Mouse (Mus musculus) heart, adult 2 months (tissue): ENCODE results near the gene Gmeb1.

ENCODE experiments used
- CTCF ChIP-seq: fragments of 200-600 bp; IDR thresholded peaks from 2 replicates; pipeline ENCODE4 v1.8.1; 2022; ENCODE audit warnings: antibody characterized with exemption, mild to moderate bottlenecking, moderate library complexity
- EP300 ChIP-seq: fragments of 200-500 bp; IDR thresholded peaks from 2 replicates; pipeline ENCODE4 v1.6.1; 2011; ENCODE audit warnings: low read depth, low read length, control low read depth; ENCODE audit not compliant: insufficient read depth
- POLR2A ChIP-seq: fragments of 200-500 bp; IDR thresholded peaks from 2 replicates; pipeline ENCODE4 v1.6.1; 2011; ENCODE audit warnings: mild to moderate bottlenecking, low read depth, low read length, control low read depth; ENCODE audit not compliant: insufficient read depth

DNA sequence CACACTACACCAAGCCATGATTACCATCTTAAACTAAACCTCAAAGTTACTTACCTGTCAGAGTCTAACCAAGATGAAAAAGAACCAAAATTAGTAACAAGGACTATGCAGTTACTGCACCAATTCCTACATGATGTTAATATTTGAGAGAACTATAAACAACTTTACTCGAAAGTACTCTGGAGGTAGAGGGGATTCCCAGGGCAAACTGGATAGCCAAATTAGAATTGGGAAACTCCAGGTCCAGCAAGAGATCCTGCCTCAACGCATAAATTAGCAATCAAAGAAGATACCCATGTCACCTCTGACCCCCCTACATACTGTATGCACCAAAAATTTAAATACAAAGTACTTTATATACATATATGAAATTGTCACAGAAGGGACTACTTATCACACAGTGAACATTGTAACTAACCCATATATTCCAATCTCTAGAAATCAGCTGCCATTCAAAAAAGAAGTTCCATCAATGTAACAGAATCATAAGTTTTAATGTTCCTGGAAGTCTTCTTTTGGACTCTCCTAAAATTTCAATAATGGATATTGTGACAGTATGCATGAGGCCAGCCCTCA, 73.5 kb downstream of the Gmeb1 start:
- no peak for TF ChIP-seq CTCF
- no peak for TF ChIP-seq POLR2A
- no peak for TF ChIP-seq EP300
